Mouse (Mus musculus) large intestine, adult 2 months (tissue): ENCODE results near the gene Gm15517. TPM values are rescaled to one million over a fixed set of nuclear protein-coding genes. Genes with fewer than 3 reads are reported as not detected.
A peak's percentile ranks its signal among the peaks of the same experiment; 100 is the strongest.
"Not testable (repeated sequence)": the region's sequence is repeated elsewhere in the genome, so short reads cannot be mapped to it uniquely, and the experiment has no call there.

Source experiments
- DNase-seq: peaks from one replicate; pipeline ENCODE4 v3.0.0-alpha.2; 2012; ENCODE audit warnings: low read depth, low spot score
- WGBS: fragments of 180-500 bp; shearing (Covaris S2); methylation state at CpG from one replicate; pipeline ENCODE4 v1.1.7; 2018; 5-methylcytosine and 5-hydroxymethylcytosine counted together
- polyA plus RNA-seq: library from polyadenylated mRNA; depleted of rRNA; stranded (reverse); fragments of >200 nt; gene quantifications from 2 replicates; pipeline ENCODE4 v1.2.3, GENCODE M21; 2012; rRNA removed

Gm15517 gene
- not detected in 2 replicates for polyA plus RNA-seq

DNA sequence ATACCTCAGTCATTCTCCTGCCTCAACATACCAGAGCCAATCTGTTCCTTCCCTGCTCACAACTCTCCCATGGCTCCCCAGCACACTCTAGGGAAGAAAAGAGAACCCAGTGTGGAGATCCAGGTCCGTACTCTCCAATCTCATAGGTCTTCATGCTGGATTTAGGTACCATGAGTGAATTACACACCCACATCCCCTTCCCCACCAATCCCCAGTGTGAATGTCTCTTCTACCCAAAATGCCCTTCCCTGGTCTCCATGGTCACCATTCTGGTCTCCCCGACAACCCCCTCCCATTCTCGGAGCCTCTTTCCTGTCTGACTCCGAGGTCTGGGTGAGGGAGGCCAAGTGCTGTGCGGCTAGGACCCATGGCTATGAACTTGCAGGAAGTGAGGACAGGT is at the start of gene Gm15517:
Gm15517 (plus strand) TSS at position 301 of the 400 bp plus-strand sequence.
- WGBS = 61% methylated on average over 5 of the region's 5 CpGs
- DNase-seq = no peak

DNA sequence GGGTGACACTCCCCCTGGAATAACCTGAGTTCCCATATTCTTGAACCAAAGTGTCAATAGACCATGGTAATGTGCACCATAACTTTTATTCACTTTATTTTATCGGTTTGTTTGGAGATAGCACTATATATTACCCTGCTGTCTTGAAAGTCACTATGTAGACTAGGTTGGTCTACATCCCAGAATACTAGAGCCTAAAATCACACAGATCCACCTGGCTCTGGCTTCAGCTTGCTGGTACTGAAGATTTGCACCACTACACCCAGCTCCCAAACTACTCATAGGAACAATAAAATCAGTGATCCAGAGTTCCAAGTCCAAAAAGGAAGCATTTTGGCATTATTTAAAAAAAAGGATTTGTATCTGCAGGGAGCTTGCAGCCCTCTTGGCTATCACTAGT is 45.6 kb upstream of the Gm15517 start, which contains the start of gene Klk1b5:
Klk1b5 (plus strand) TSS at position 301 of the 400 bp plus-strand sequence.
- no peak for DNase-seq
- 67% methylated on average over 1 of the region's 1 CpGs for WGBS

DNA sequence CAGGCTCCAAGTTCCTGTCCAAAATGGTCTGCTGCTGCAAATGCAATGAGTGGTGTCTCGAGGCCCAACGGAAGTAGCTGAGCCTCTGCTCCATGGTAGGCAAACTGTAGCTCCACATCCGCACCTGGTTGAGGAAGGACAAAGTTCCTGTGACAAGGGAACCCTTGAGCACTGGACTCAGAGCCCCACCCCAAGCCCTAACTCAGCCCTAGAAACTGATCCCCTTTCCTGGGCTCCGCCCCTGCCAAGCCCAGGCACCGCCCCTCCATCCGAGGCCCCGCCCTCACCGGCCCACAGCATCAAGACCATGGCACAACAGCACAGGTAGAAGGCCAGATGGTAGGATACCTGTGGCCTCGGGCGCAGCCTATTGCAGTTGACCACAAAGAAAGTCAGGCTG is 39.6 kb upstream of the Gm15517 start:
- DNase-seq = peak; percentile 57
- 37% methylated on average over 10 of the region's 10 CpGs for WGBS

GRCm38 (mm10) chr7:44222335-44222734 is 38.9 kb upstream of the Gm15517 start:
- not testable (repeated sequence) for DNase-seq
- WGBS = 82% methylated on average over 6 of the region's 6 CpGs

DNA sequence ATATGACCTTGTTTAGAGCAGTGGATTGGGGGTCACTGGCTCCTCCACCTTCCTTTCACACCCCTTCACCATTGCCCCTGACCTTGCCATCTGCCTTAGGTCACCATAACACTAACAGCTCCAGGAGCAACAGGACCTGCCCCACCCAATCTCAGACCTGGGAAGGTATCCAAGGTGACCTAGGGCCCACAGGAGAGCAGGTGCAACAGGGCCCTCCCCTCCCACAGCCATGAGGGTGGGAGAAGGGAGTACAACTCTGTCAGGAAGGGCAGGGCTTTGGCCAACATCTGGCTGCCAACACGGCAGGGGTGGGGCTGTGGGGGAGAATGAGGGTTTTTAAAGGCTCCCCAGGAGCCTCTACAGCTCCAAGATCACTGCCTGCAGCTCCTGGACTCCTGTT is 36.2 kb upstream of the Gm15517 start, which contains the start of gene Klk1:
Klk1 (plus strand) TSS at position 285 of the 400 bp plus-strand sequence.
- whole genome bisulfite sequencing = 19% methylated on average over 1 of the region's 1 CpGs
- peak; percentile 42 for DNase-seq

DNA sequence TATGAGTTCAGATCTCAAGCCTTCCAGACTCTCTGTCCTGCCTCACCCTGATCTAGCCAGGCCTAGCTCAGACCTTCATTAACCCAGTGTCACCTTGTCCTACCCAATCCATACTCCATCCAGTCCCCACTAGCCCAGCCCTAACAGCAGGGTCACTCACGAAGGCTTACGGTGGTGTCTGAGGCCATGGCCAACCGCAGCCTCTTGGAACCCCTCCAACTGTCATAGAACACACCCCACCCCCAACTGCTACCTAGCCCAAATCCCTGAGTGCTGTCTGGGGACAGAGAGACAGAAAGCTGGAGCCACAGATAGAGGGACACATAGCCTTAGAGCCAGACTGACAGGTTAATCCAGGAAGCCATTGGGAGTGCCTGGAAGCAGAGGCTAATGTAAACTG is 25.3 kb upstream of the Gm15517 start, which contains the start of gene Gm36864:
Gm36864 (plus strand) TSS at position 269 of the 400 bp plus-strand sequence.
- DNase-seq = no peak
- 39% methylated on average over 3 of the region's 3 CpGs for WGBS

- WGBS = 49% methylated on average over 2 of the region's 2 CpGs
- no peak for DNase-seq
Observed at GRCm38 (mm10) chr7:44239913-44240312, 21.3 kb upstream of the Gm15517 start.

- DNase-seq = no peak
- WGBS = 40% methylated on average over 1 of the region's 1 CpGs
Observed at GRCm38 (mm10) chr7:44240712-44241111, 20.5 kb upstream of the Gm15517 start.

GRCm38 (mm10) chr7:44241163-44241562 is 20.1 kb upstream of the Gm15517 start:
- DNase-seq = no peak
- WGBS = 71% methylated on average over 2 of the region's 2 CpGs

DNA sequence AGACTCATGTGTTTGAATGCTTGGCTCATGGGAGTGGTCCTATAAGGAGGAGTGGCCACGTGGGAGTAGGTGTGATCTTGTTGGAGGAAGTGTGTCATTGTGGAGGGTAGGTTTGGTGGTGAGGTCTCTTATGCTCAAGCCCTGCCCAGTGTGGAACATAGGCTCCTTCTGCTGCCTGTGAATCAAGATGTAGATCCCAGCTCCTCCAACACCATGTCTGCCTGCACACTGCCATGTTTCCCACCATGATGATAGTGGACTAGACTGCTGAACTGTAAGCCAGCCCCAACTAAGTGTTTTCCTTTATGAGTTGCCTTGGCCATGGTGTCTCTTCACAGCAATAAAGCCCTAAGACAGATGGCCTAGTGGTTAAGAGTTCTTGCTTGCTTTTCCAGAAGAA is 17.2 kb upstream of the Gm15517 start:
- no peak for DNase-seq
- WGBS = 53% methylated on average over 1 of the region's 1 CpGs

DNA sequence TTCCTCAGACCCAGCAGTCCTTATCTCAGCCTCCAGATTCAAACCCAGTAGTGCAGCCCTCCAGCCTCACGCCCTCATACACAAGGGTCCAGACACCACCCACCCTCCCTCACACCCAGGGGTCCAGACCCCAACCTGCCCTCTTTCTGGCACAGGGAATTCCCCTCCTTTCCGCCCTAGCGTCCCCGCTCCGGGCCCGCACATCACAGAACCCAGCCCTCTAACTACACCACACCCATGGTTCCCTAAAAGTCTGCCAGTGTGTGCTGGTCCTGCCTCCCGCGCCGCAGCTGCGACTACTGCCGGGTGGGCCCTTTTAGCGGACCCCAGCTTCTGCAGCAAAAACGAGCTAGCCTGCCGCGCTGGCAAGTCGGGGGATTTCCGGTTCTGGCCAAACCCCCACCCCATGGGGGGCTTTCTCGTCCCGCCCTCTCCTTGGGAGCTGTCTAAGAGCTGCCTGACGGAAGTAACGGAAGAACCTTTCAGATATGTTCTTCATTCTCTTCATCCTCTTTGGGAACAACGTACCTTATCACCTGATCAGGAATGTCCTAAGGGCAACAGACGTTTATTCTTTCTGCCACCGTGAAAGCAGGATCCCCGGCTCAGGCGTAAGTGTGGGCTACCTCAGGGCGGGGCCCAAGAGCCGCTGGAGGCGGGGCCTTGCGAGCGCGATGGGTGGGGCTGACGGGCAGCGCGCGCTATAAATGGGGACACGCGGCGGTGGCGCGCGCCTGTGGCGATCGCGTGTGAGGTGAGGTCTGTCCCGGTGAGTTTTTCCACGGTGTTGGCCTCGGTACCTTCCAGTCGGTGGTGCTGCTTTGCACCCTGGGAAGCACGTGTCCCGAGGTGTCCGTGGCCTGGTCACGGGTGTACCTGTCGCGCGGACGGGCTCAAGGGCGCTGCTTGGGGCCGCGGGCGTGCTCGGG is 14.9 kb upstream of the Gm15517 start, which contains the start of the genes 1700028J19Rik and 2410002F23Rik:
1700028J19Rik (minus strand) TSS at position 641 of the 929 bp plus-strand sequence.
2410002F23Rik (plus strand) TSS at position 668 of the 929 bp plus-strand sequence.
- under 1% methylated on average over 62 of the region's 62 CpGs for WGBS
- DNase-seq = peak; percentile 67

DNA sequence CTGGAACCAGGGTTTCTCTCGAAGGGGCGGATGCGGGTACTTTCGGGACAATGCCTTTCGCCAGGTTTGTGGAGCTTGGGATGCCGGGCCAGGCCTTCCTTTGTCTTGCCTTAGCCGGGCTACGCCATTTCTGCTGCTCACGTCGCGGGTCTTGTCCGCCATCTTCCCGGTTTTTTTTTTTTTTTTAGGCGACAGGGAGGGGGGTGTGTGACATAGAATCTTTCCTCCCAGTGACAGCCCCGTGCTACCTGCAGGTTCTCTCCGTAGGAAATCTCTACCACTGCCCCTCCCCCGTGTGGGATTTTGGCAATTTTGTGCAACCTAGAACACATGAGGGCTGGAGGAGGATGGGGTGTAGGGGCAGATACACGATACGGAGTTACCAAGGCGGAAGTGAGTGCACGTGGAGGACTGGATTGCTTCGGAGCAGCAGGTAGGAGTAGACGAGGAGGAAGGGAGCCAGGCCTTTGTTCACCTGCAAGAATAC is 14.2 kb upstream of the Gm15517 start:
- DNase-seq = no peak
- 1% methylated on average over 23 of the region's 23 CpGs for WGBS

- WGBS = 47% methylated on average over 2 of the region's 2 CpGs
- no peak for DNase-seq
Observed at GRCm38 (mm10) chr7:44247971-44248370, 13.3 kb upstream of the Gm15517 start.

GRCm38 (mm10) chr7:44249248-44249647 is 12.0 kb upstream of the Gm15517 start:
- DNase-seq = no peak
- 81% methylated on average over 4 of the region's 4 CpGs for WGBS

DNA sequence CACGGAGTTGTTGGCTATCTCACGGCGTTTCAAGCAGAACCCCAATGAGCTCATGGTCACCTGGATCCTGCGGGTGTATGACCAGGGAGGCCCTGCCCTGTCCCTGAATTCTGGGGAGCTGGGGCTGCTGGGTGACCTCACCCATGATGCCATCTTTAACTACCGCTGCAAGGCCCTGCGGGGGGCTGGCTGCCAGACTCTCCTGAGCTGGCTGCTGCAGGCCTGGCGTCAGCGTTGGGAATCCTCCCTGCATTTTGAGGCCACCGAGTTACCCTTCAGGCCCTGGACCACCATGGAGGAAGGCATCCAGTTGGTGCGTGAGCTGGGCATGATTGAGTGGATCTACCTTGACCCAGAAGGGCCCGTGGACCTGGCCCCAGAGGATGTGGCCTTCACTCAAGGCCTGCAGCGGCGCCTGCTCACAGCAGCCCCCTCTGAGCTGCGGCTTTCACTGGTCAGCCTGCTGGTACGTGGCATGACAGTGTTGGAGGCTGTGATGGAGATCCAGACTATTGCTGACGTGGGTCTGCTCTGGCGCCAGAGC is 10.4 kb upstream of the Gm15517 start:
- DNase-seq = not testable (repeated sequence)
- WGBS = 86% methylated on average over 17 of the region's 17 CpGs

GRCm38 (mm10) chr7:44253023-44253616 is 8.1 kb upstream of the Gm15517 start:
- DNase-seq = no peak
- 66% methylated on average over 15 of the region's 15 CpGs for WGBS

GRCm38 (mm10) chr7:44254930-44255329 is 6.3 kb upstream of the Gm15517 start:
- WGBS = 57% methylated on average over 6 of the region's 6 CpGs
- no peak for DNase-seq

- no peak for DNase-seq
- 72% methylated on average over 4 of the region's 4 CpGs for WGBS
Observed at GRCm38 (mm10) chr7:44257278-44257677, 4.0 kb upstream of the Gm15517 start, which contains the start of gene Acp4. Gene Acp4, minus strand, starts transcription at chr7:44257378.

- 69% methylated on average over 6 of the region's 6 CpGs for WGBS
- no peak for DNase-seq
Observed at GRCm38 (mm10) chr7:44260410-44260809, 837 bp upstream of the Gm15517 start.
